Mouse (Mus musculus) embryo, embryonic 11 days (tissue): Measurements from ENCODE around the gene Farsa.

Experiments
- DNase-seq: peaks from one replicate; pipeline ENCODE4 v3.0.0-alpha.2; 2015

Farsa gene

GRCm38 (mm10) chr8:84834866-84835855 is 21.6 kb upstream of the Farsa start:
- no peak for DNase-seq

GRCm38 (mm10) chr8:84837149-84837911 is 19.5 kb upstream of the Farsa start:
- peak; percentile 70 for DNase-seq

GRCm38 (mm10) chr8:84837912-84838470 is 18.8 kb upstream of the Farsa start:
- DNase-seq, result no peak

- no peak for DNase-seq
These were observed 18.3 kb upstream of the Farsa start for GRCm38 (mm10) chr8:84838513-84838912.

- DNase-seq, result no peak
These were observed 17.4 kb upstream of the Farsa start for GRCm38 (mm10) chr8:84839411-84839810.

- DNase-seq, result no peak
These were observed 16.9 kb upstream of the Farsa start for GRCm38 (mm10) chr8:84839875-84840247.

- peak; percentile 97 for DNase-seq
These were observed 16.4 kb upstream of the Farsa start, which contains the start of gene Rad23a for GRCm38 (mm10) chr8:84840248-84840999. Gene Rad23a (minus strand): TSS chr8:84840665.

- no peak for DNase-seq
These were observed 15.3 kb upstream of the Farsa start for GRCm38 (mm10) chr8:84841514-84841913.

- DNase-seq, result no peak
These were observed 12.3 kb upstream of the Farsa start for GRCm38 (mm10) chr8:84844397-84845070.

- peak; percentile 59 for DNase-seq
These were observed 11.3 kb upstream of the Farsa start for GRCm38 (mm10) chr8:84845355-84846093.

- no peak for DNase-seq
These were observed 10.6 kb upstream of the Farsa start for GRCm38 (mm10) chr8:84846094-84846721.

- peak; percentile 100 for DNase-seq
These were observed 9.8 kb upstream of the Farsa start, which contains the start of gene Calr for GRCm38 (mm10) chr8:84846722-84847572. Gene Calr (minus strand): TSS chr8:84846934.

- peak; percentile 28 for DNase-seq
These were observed 8.9 kb upstream of the Farsa start for GRCm38 (mm10) chr8:84847684-84848435.

- no peak for DNase-seq
These were observed 355 bp upstream of the Farsa start for GRCm38 (mm10) chr8:84856434-84856833.

GRCm38 (mm10) chr8:84871376-84872308 is 14.9 kb downstream of the Farsa start, which contains the start of gene Syce2:
Gene Syce2 (plus strand): TSS chr8:84872111.
- peak; percentile 81 for DNase-seq

GRCm38 (mm10) chr8:84872309-84872965 is 15.6 kb downstream of the Farsa start:
- DNase-seq, result peak; percentile 59

GRCm38 (mm10) chr8:84873016-84873415 is 16.2 kb downstream of the Farsa start:
- DNase-seq, result no peak
